Mouse (Mus musculus) brain, embryonic 14.5 days (tissue): ENCODE data around the gene Nup214. TPM values are rescaled to one million over a fixed set of nuclear protein-coding genes. Genes with fewer than 3 reads are reported as not detected.

Experiments used
- DNase-seq: peaks from one replicate; pipeline ENCODE4 v3.0.0-alpha.2; 2011; ENCODE audit warnings: low read depth
- CTCF ChIP-seq: fragments of 200-500 bp; IDR thresholded peaks from 2 replicates; pipeline ENCODE4 v1.5.1; 2012; ENCODE audit warnings: inconsistent platforms, mild to moderate bottlenecking, moderate library complexity, borderline replicate concordance; ENCODE audit not compliant: insufficient read depth, insufficient read length; ENCODE audit errors: extremely low read depth
- POLR2A ChIP-seq: fragments of 200-500 bp; IDR thresholded peaks from 2 replicates; pipeline ENCODE4 v1.6.1; 2012; ENCODE audit warnings: mild to moderate bottlenecking, inconsistent platforms, borderline replicate concordance; ENCODE audit not compliant: poor library complexity, insufficient read depth, insufficient read length, severe bottlenecking; ENCODE audit errors: extremely low read depth
- polyA plus RNA-seq: library from polyadenylated mRNA; depleted of rRNA; stranded (reverse); fragments of >200 nt; gene quantifications from 2 replicates; pipeline ENCODE4 v1.2.3, GENCODE M21; 2012

The Nup214 gene
- polyA plus RNA-seq, 1 experiment = 42.1 TPM

- TF ChIP-seq POLR2A (no peak), CTCF (no peak)
- DNase-seq = peak; percentile 23
Observed at GRCm38 (mm10) chr2:32064913-32065312, 90.7 kb downstream of the Nup214 start.

- no peak for DNase-seq
- TF ChIP-seq POLR2A = no peak
- TF ChIP-seq CTCF = no peak
Observed at GRCm38 (mm10) chr2:32065371-32065791, 91.1 kb downstream of the Nup214 start.

GRCm38 (mm10) chr2:32066005-32066404 lies 91.8 kb downstream of the Nup214 start:
- DNase-seq = no peak
- TF ChIP-seq CTCF (no peak), POLR2A (no peak)

GRCm38 (mm10) chr2:32068811-32069607 lies 94.8 kb downstream of the Nup214 start:
- no peak for DNase-seq
- TF ChIP-seq POLR2A = no peak
- TF ChIP-seq CTCF = no peak

GRCm38 (mm10) chr2:32070747-32071146 lies 96.5 kb downstream of the Nup214 start:
- no peak for DNase-seq
- TF ChIP-seq POLR2A = no peak
- no peak for TF ChIP-seq CTCF

GRCm38 (mm10) chr2:32074404-32074803 lies 100.2 kb downstream of the Nup214 start:
- no peak for TF ChIP-seq CTCF
- TF ChIP-seq POLR2A = no peak
- DNase-seq = no peak

GRCm38 (mm10) chr2:32075368-32075767 lies 101.1 kb downstream of the Nup214 start:
- TF ChIP-seq POLR2A (no peak), CTCF (no peak)
- DNase-seq = no peak

GRCm38 (mm10) chr2:32077744-32078143 lies 103.5 kb downstream of the Nup214 start:
- no peak for DNase-seq
- TF ChIP-seq CTCF = no peak
- no peak for TF ChIP-seq POLR2A

GRCm38 (mm10) chr2:32078522-32078921 lies 104.3 kb downstream of the Nup214 start:
- TF ChIP-seq POLR2A = no peak
- TF ChIP-seq CTCF = no peak

GRCm38 (mm10) chr2:32079191-32079725 lies 105.0 kb downstream of the Nup214 start:
- DNase-seq = no peak
- no peak for TF ChIP-seq CTCF
- no peak for TF ChIP-seq POLR2A

More at GRCm38 (mm10) chr2:32078522-32078921, 104.3 kb downstream of the Nup214 start:
- DNase-seq = no peak

- DNase-seq = no peak
- no peak for TF ChIP-seq POLR2A
- TF ChIP-seq CTCF = no peak
Observed at GRCm38 (mm10) chr2:32080681-32081080, 106.4 kb downstream of the Nup214 start.
